Mouse (Mus musculus) stomach, embryonic 14.5 days (tissue): ENCODE measurements at regions not wholly inside any gene's neighbourhood (a gene's known extent, or its start where the extent isn't known, plus 50 kb on each side); places are given as distances from the start of the nearest gene placed in this dataset.

Source experiments
- ATAC-seq: fragments of 200-750 bp; cut with Nextera tagmentation; 2 replicates; pipeline ENCODE4 v1.8.0; 2017; ENCODE audit warnings: low read depth, moderate TSS enrichment; ENCODE audit not compliant: insufficient number of reproducible peaks, insufficient read depth, low FRiP score
- H3K27ac ChIP-seq: fragments of 300-500 bp; sonication (generic); 2 replicates; pipeline ENCODE4 v1.5.1; 2014; ENCODE audit warnings: mild to moderate bottlenecking, low read length, moderate library complexity, mixed read lengths
- H3K27me3 ChIP-seq: fragments of 300-500 bp; sonication (generic); 2 replicates; pipeline ENCODE4 v1.6.1; 2014; ENCODE audit warnings: low read length, control low read depth, mixed read lengths; ENCODE audit not compliant: control insufficient read depth, insufficient read depth
- H3K36me3 ChIP-seq: fragments of 300-500 bp; sonication (generic); 2 replicates; pipeline ENCODE4 v1.6.1; 2014; ENCODE audit warnings: mild to moderate bottlenecking, control low read depth, low read length, moderate library complexity, mixed read lengths; ENCODE audit not compliant: control insufficient read depth, insufficient read depth
- H3K4me1 ChIP-seq: fragments of 300-500 bp; sonication (generic); 2 replicates; pipeline ENCODE4 v1.6.1; 2014; ENCODE audit warnings: low read length, control low read depth, mixed read lengths; ENCODE audit not compliant: control insufficient read depth, insufficient read depth
- H3K4me2 ChIP-seq: fragments of 300-500 bp; sonication (generic); replicated peaks from 2 replicates; pipeline ENCODE4 v1.6.1; 2014; ENCODE audit warnings: low read depth, low read length, control low read depth
- H3K4me3 ChIP-seq: fragments of 300-500 bp; sonication (generic); 2 replicates; pipeline ENCODE4 v1.5.1; 2014; ENCODE audit warnings: low read depth, low read length, control low read depth
- H3K9ac ChIP-seq: fragments of 300-500 bp; sonication (generic); replicated peaks from 2 replicates; pipeline ENCODE4 v1.6.1; 2014; ENCODE audit warnings: low read depth, mild to moderate bottlenecking, control low read depth, low read length, moderate library complexity, mixed read lengths
- H3K9me3 ChIP-seq: fragments of 300-500 bp; sonication (generic); 2 replicates; pipeline ENCODE4 v1.6.1; 2016; ENCODE audit warnings: low read depth, low read length, control low read depth; ENCODE audit not compliant: control insufficient read depth
- WGBS: fragments of 180-500 bp; shearing (Covaris S2); extraction: QIAGEN DNeasy Blood & Tissue Kit; methylation state at CpG from one replicate; pipeline ENCODE4 v1.1.7; 2014; 5-methylcytosine and 5-hydroxymethylcytosine counted together

GRCm38 (mm10) chr2:117951337-117951718 lies 160.3 kb upstream of the Thbs1 start:
- Histone ChIP-seq H3K36me3 (no peaks in the 10 kb centered on the region), H3K4me1 (no peaks in the 10 kb centered on the region), H3K4me2 (no peak overlapping the region), H3K27ac (no peak overlapping the region), H3K9me3 (no peaks in the 10 kb centered on the region), H3K27me3 (no peaks in the 10 kb centered on the region), H3K9ac (no peak overlapping the region), H3K4me3 (no peak overlapping the region)
- no peak for ATAC-seq
- 66% methylated on average over 2 of the region's 2 CpGs for WGBS

- no peak overlapping the region for H3K4me3 ChIP-seq
- no peaks in the 10 kb centered on the region for H3K4me1 ChIP-seq
- no peaks in the 10 kb centered on the region for H3K9me3 ChIP-seq
- H3K4me2 ChIP-seq = no peak overlapping the region
- no peak overlapping the region for H3K27ac ChIP-seq
- no peaks in the 10 kb centered on the region for H3K36me3 ChIP-seq
- 74% methylated on average over 4 of the region's 4 CpGs for WGBS
- H3K9ac ChIP-seq = no peak overlapping the region
- no peak for ATAC-seq
- H3K27me3 ChIP-seq = no peaks in the 10 kb centered on the region
Measured at GRCm38 (mm10) chr2:117958737-117959136, 152.9 kb upstream of the Thbs1 start.

- ATAC-seq = no peak
- H3K4me2 ChIP-seq = no peak overlapping the region
- H3K9me3 ChIP-seq = no peaks in the 10 kb centered on the region
- H3K4me1 ChIP-seq = no peaks in the 10 kb centered on the region
- H3K4me3 ChIP-seq = no peak overlapping the region
- H3K36me3 ChIP-seq = no peaks in the 10 kb centered on the region
- no peak overlapping the region for H3K27ac ChIP-seq
- H3K27me3 ChIP-seq = no peaks in the 10 kb centered on the region
- no peak overlapping the region for H3K9ac ChIP-seq
Measured at GRCm38 (mm10) chr2:117959440-117959839, 152.2 kb upstream of the Thbs1 start.

GRCm38 (mm10) chr2:117962531-117962930 lies 149.1 kb upstream of the Thbs1 start:
- H3K4me2 ChIP-seq = no peak overlapping the region
- H3K4me1 ChIP-seq = no peaks in the 10 kb centered on the region
- H3K27ac ChIP-seq = no peak overlapping the region
- H3K4me3 ChIP-seq = no peak overlapping the region
- H3K36me3 ChIP-seq = no peaks in the 10 kb centered on the region
- H3K9me3 ChIP-seq = no peaks in the 10 kb centered on the region
- WGBS = 70% methylated on average over 4 of the region's 4 CpGs
- no peaks in the 10 kb centered on the region for H3K27me3 ChIP-seq
- no peak overlapping the region for H3K9ac ChIP-seq
- ATAC-seq = no peak

- 73% methylated on average over 2 of the region's 2 CpGs for WGBS
- Histone ChIP-seq H3K27me3 (no peaks in the 10 kb centered on the region), H3K9me3 (no peaks in the 10 kb centered on the region), H3K27ac (no peak overlapping the region), H3K4me2 (no peak overlapping the region), H3K4me1 (no peaks in the 10 kb centered on the region), H3K9ac (no peak overlapping the region), H3K36me3 (no peaks in the 10 kb centered on the region), H3K4me3 (no peak overlapping the region)
- no peak for ATAC-seq
Measured at GRCm38 (mm10) chr2:117963526-117963925, 148.2 kb upstream of the Thbs1 start.

GRCm38 (mm10) chr2:117965758-117966157 lies 145.9 kb upstream of the Thbs1 start:
- 94% methylated on average over 4 of the region's 4 CpGs for WGBS
- Histone ChIP-seq H3K4me2 (no peak overlapping the region), H3K27me3 (no peaks in the 10 kb centered on the region), H3K4me3 (no peak overlapping the region), H3K9me3 (no peaks in the 10 kb centered on the region), H3K27ac (no peak overlapping the region), H3K36me3 (no peaks in the 10 kb centered on the region), H3K9ac (no peak overlapping the region), H3K4me1 (no peaks in the 10 kb centered on the region)
- ATAC-seq = no peak

- no peak overlapping the region for H3K27ac ChIP-seq
- H3K4me3 ChIP-seq = no peak overlapping the region
- H3K4me2 ChIP-seq = no peak overlapping the region
- H3K4me1 ChIP-seq = no peaks in the 10 kb centered on the region
- H3K27me3 ChIP-seq = no peaks in the 10 kb centered on the region
- no peaks in the 10 kb centered on the region for H3K36me3 ChIP-seq
- ATAC-seq = no peak
- no peaks in the 10 kb centered on the region for H3K9me3 ChIP-seq
- H3K9ac ChIP-seq = no peak overlapping the region
- WGBS = 96% methylated on average over 1 of the region's 1 CpGs
Measured at GRCm38 (mm10) chr2:117968731-117969130, 142.9 kb upstream of the Thbs1 start.

GRCm38 (mm10) chr2:117970631-117971030 lies 141.0 kb upstream of the Thbs1 start:
- no peak overlapping the region for H3K9ac ChIP-seq
- no peak overlapping the region for H3K4me3 ChIP-seq
- H3K36me3 ChIP-seq = no peaks in the 10 kb centered on the region
- no peak for ATAC-seq
- no peaks in the 10 kb centered on the region for H3K4me1 ChIP-seq
- WGBS = 85% methylated on average over 5 of the region's 5 CpGs
- H3K9me3 ChIP-seq = no peaks in the 10 kb centered on the region
- no peak overlapping the region for H3K4me2 ChIP-seq
- H3K27me3 ChIP-seq = no peaks in the 10 kb centered on the region
- H3K27ac ChIP-seq = no peak overlapping the region

- Histone ChIP-seq H3K4me1 (no peaks in the 10 kb centered on the region), H3K4me2 (no peak overlapping the region), H3K27me3 (no peaks in the 10 kb centered on the region), H3K4me3 (no peak overlapping the region), H3K27ac (no peak overlapping the region), H3K9ac (no peak overlapping the region), H3K36me3 (no peaks in the 10 kb centered on the region), H3K9me3 (no peaks in the 10 kb centered on the region)
- ATAC-seq = no peak
- WGBS = 86% methylated on average over 9 of the region's 9 CpGs
Measured at GRCm38 (mm10) chr2:117977033-117977432, 134.6 kb upstream of the Thbs1 start.
